Mouse (Mus musculus): ENCODE measurements around the gene Sccpdh.

Gene Sccpdh

GRCm38 (mm10) chr1:179734500-179735474 lies 66.8 kb downstream of the Sccpdh start:
- peak; percentile 67 to 77 for DNase-seq (ENCODE audit: low spot score in 2 of 2)

DNA sequence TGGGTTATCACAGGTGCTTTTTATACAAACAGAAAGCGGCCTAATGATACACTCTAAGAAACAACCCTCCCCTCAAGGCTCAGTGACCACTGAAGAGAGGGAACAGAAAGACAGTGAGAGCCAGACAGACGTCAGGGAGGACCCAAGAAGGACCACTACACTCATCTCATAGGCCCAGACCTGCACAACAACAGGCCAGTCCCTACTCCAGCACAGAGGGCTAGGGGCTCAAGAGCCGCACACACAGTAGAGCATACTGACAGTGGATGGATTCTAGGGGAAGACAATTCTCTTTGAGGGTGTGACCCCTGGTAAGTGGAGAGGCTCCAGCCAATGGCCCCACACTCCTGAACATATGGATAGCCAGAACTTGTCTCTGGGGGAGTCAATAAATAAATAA lies 68.5 kb downstream of the Sccpdh start:
- no peak for DNase-seq (ENCODE audit: low spot score in 2 of 2)
